Mouse (Mus musculus) urinary bladder, postnatal 4 days (tissue): ENCODE measurements around the gene Rnf187.
A peak's percentile ranks its signal among the peaks of the same experiment; 100 is the strongest.

Experiments used
- DNase-seq, 2 experiments: peaks; one replicate each; pipeline ENCODE4 v3.0.0; 2021 to 2022; ENCODE audit warnings: low spot score in 2 of 2

The Rnf187 gene

GRCm38 (mm10) chr11:58965001-58965760 is 26.5 kb upstream of the Rnf187 start:
- DNase-seq, result peak in 1 of 2 experiments; percentile 55

- DNase-seq, result no peak
These were observed 25.5 kb upstream of the Rnf187 start for GRCm38 (mm10) chr11:58964216-58964615.

GRCm38 (mm10) chr11:58963543-58963942 is 24.8 kb upstream of the Rnf187 start:
- no peak for DNase-seq

GRCm38 (mm10) chr11:58961364-58962177 is 22.9 kb upstream of the Rnf187 start:
- DNase-seq, result no peak

GRCm38 (mm10) chr11:58959921-58960465 is 21.3 kb upstream of the Rnf187 start:
- DNase-seq, result peak in 1 of 2 experiments; percentile 60

- no peak for DNase-seq
These were observed 20.6 kb upstream of the Rnf187 start for GRCm38 (mm10) chr11:58959186-58959825.

GRCm38 (mm10) chr11:58958536-58958935 is 19.8 kb upstream of the Rnf187 start:
- no peak for DNase-seq

GRCm38 (mm10) chr11:58957226-58957914 is 18.7 kb upstream of the Rnf187 start:
- DNase-seq, result no peak

GRCm38 (mm10) chr11:58955868-58956257 is 17.1 kb upstream of the Rnf187 start:
- DNase-seq, result no peak

- no peak for DNase-seq
These were observed 16.6 kb upstream of the Rnf187 start for GRCm38 (mm10) chr11:58955143-58955867.

- peak; percentile 82 to 83 for DNase-seq
These were observed 15.9 kb upstream of the Rnf187 start, which contains the start of the genes Hist3h2a and Trim17 for GRCm38 (mm10) chr11:58954420-58955142. Gene Hist3h2a, plus strand, starts transcription at chr11:58954685. Gene Trim17, plus strand, starts transcription at chr11:58954685.

- peak in 1 of 2 experiments; percentile 30 for DNase-seq
These were observed 15.4 kb upstream of the Rnf187 start for GRCm38 (mm10) chr11:58954170-58954419.

- no peak for DNase-seq
These were observed 14.8 kb upstream of the Rnf187 start for GRCm38 (mm10) chr11:58953351-58954169.

GRCm38 (mm10) chr11:58951210-58951609 is 12.5 kb upstream of the Rnf187 start:
- DNase-seq, result no peak

- DNase-seq, result no peak
These were observed 11.0 kb upstream of the Rnf187 start for GRCm38 (mm10) chr11:58949480-58950431.

GRCm38 (mm10) chr11:58948542-58949479 is 10.1 kb upstream of the Rnf187 start, which contains the start of gene Hist3h2ba:
Gene Hist3h2ba, plus strand, starts transcription at chr11:58948920.
- no peak for DNase-seq
